Mouse (Mus musculus) heart, adult 2 months (tissue): ENCODE data around the gene Csdc2. TPM values are rescaled to one million over a fixed set of nuclear protein-coding genes. Genes with fewer than 3 reads are reported as not detected.

Experiments used
- DNase-seq, 2 experiments: peaks; one replicate each; pipeline ENCODE4 v3.0.0; 2021
- H3K27ac ChIP-seq: fragments of 200-600 bp; 2 replicates; pipeline ENCODE4 v1.8.1; 2022
- H3K27me3 ChIP-seq: fragments of 200-500 bp; 2 replicates; pipeline ENCODE4 v1.6.1; 2012; ENCODE audit warnings: mild to moderate bottlenecking, low read length, inconsistent platforms, mixed read lengths; ENCODE audit not compliant: control insufficient read depth, insufficient read depth
- H3K36me3 ChIP-seq: fragments of 200-500 bp; 2 replicates; pipeline ENCODE4 v1.6.1; 2012; ENCODE audit warnings: low read length, inconsistent platforms; ENCODE audit not compliant: control insufficient read depth, insufficient read depth
- H3K4me1 ChIP-seq: fragments of 200-500 bp; 2 replicates; pipeline ENCODE4 v1.6.1; 2011; ENCODE audit warnings: low read length; ENCODE audit not compliant: control insufficient read depth, insufficient read depth
- H3K4me3 ChIP-seq: fragments of 200-600 bp; 2 replicates; pipeline ENCODE4 v1.8.1; 2022
- H3K79me2 ChIP-seq: fragments of 200-500 bp; replicated peaks from 2 replicates; pipeline ENCODE4 v1.6.1; 2012; ENCODE audit warnings: mild to moderate bottlenecking, inconsistent platforms, low read length, moderate library complexity, mixed read lengths; ENCODE audit not compliant: control insufficient read depth, insufficient read depth
- H3K9ac ChIP-seq: fragments of 200-500 bp; 2 replicates; pipeline ENCODE4 v1.6.1; 2012; ENCODE audit warnings: low read depth, mild to moderate bottlenecking, control low read depth, inconsistent platforms, low read length, mixed read lengths
- CTCF ChIP-seq: fragments of 200-600 bp; IDR thresholded peaks from 2 replicates; pipeline ENCODE4 v1.8.1; 2022; ENCODE audit warnings: antibody characterized with exemption, mild to moderate bottlenecking, moderate library complexity
- EP300 ChIP-seq: fragments of 200-500 bp; IDR thresholded peaks from 2 replicates; pipeline ENCODE4 v1.6.1; 2011; ENCODE audit warnings: low read depth, low read length, control low read depth; ENCODE audit not compliant: insufficient read depth
- POLR2A ChIP-seq: fragments of 200-500 bp; IDR thresholded peaks from 2 replicates; pipeline ENCODE4 v1.6.1; 2011; ENCODE audit warnings: mild to moderate bottlenecking, low read depth, low read length, control low read depth; ENCODE audit not compliant: insufficient read depth
- WGBS: fragments of 180-500 bp; shearing (Covaris S2); methylation state at CpG from one replicate; pipeline ENCODE4 v1.1.7; 2018; 5-methylcytosine and 5-hydroxymethylcytosine counted together
- intact Hi-C: fragments of 180-260 bp; cut with DNase I; formaldehyde crosslinking; loops from one replicate; pipeline ENCODE4 v1.15.1; 2025
- polyA plus RNA-seq: library from polyadenylated mRNA; depleted of rRNA; stranded (reverse); fragments of >200 nt; gene quantifications from 2 replicates; pipeline ENCODE4 v1.2.3, GENCODE M21; 2012
- total RNA-seq, 2 experiments: library from RNA; stranded (reverse); gene quantifications; 2 replicates each; pipeline ENCODE4 v1.2.3; 2021

Csdc2 gene
- total and polyA plus RNA-seq, 3 experiments = 66.1 to 92.7 (median 85.7) TPM

DNA sequence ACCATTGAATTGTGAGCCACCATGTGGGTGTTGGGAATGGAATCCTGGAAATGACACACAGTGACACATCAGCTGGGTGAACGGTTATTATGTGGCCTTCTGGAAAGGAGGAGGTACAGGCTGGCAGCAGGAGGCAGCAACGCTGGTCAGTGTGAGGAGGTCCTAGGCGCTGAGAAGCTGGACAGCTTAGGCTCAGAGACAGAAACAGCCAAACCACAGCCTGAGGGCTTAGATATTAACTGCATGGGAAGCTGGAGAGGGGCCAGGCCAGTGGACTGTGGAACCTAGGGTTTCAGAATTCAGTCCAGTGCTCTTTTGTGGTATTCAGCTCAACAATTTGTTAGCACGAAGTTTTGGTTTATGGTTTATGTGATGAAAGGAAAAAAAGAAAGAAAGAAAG is 8.8 kb upstream of the Csdc2 start:
- Histone ChIP-seq H3K27me3 (no peaks in the 10 kb centered on the region), H3K27ac (no peak overlapping the region), H3K4me1 (peaks cover 6% of the 10 kb centered on the region), H3K36me3 (no peaks in the 10 kb centered on the region), H3K9ac (no peak overlapping the region), H3K4me3 (no peak overlapping the region), H3K79me2 (no peaks in the 10 kb centered on the region)
- intact Hi-C loops = loop anchor here (10.0 kb wide), 1 partner anchor 197 kb away; the partner anchor contains the start of gene Ccdc134
- WGBS = 45% methylated on average over 4 of the region's 4 CpGs
- no peak for TF ChIP-seq CTCF
- DNase-seq = no peak

DNA sequence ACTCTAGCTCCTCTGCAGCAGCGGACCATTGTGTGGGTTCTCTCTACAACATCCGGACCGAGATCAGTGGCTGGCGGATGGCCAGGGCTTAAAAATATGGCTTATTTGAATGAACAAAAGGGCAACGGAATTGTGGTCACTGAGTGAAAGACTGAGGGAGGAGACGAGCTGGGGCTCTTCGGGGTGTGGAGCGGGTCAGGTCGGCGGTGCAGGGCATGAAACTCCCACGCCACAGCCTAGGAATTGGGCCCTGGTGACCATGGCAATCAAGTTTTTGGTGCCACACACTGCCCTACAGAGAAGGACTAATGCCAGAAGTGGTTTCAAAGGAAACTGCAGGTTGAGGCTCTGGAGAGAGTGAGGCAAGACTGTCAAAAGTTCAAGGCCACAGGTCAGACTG is 8.3 kb upstream of the Csdc2 start:
- Histone ChIP-seq H3K79me2 (no peaks in the 10 kb centered on the region), H3K27ac (no peak overlapping the region), H3K36me3 (no peaks in the 10 kb centered on the region), H3K4me1 (peaks cover 6% of the 10 kb centered on the region), H3K4me3 (no peak overlapping the region), H3K9ac (no peak overlapping the region), H3K27me3 (no peaks in the 10 kb centered on the region)
- WGBS = 26% methylated on average over 11 of the region's 11 CpGs
- TF ChIP-seq CTCF (no peak), EP300 (no peak), POLR2A (no peak)
- DNase-seq = peak in 1 of 2 experiments; percentile 52
- intact Hi-C loops = loop anchor here (10.0 kb wide), 1 partner anchor 197 kb away; the partner anchor contains the start of gene Ccdc134

DNA sequence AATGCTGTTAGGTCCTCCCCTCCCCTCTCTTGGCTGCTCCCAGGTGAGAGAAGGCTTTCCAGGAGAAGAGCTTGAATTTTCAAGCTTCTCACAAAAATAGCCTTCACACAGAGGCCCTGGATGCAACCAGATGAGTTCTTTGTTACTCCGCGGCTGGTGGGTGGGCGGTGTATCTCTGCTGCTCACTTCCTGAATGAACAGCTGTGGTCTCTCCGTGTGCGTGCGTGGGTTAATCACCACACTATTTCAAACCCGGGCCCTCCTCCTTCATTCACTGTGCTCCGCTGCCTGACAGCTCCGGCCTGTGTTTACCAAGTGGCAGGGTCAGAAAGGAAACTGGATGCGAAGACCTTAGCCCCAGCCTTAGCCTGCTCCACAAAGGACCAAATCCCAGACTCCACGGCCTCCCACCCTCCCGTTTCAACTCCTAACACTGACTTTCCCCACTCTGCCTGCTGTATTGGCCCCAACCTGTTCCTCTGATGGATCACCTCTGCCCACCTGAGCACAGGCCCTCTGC is 3.5 kb upstream of the Csdc2 start:
- Histone ChIP-seq H3K36me3 (no peaks in the 10 kb centered on the region), H3K9ac (no peak overlapping the region), H3K4me1 (peaks cover 2% of the 10 kb centered on the region; the same call in 1 of the 2 replicates), H3K27me3 (no peaks in the 10 kb centered on the region), H3K79me2 (no peaks in the 10 kb centered on the region), H3K27ac (no peak overlapping the region), H3K4me3 (no peak overlapping the region)
- intact Hi-C loops = no loop called here
- no peak for TF ChIP-seq POLR2A
- no peak for DNase-seq
- 37% methylated on average over 12 of the region's 12 CpGs for WGBS

DNA sequence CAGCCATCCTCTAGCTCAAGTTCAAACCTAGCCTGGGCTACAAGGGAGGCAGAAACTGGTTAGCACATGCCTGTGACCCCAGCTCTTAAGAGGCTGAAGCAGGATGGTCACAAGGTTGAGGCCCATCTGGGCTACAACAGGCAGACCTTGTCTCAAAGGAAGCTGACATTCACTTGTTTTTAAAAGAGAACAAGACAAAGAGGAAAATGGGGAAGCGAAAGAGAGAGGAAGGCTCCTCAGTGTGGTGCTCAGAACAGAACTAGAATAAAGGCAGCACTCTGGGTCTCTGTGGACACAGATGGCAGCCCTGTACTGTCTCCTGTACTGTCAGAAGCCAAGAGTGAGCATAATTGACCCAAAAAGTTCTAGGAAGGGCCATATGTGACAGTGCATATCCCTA is 2.6 kb upstream of the Csdc2 start:
- no peak overlapping the region for H3K4me3 ChIP-seq
- intact Hi-C loops = no loop called here

DNA sequence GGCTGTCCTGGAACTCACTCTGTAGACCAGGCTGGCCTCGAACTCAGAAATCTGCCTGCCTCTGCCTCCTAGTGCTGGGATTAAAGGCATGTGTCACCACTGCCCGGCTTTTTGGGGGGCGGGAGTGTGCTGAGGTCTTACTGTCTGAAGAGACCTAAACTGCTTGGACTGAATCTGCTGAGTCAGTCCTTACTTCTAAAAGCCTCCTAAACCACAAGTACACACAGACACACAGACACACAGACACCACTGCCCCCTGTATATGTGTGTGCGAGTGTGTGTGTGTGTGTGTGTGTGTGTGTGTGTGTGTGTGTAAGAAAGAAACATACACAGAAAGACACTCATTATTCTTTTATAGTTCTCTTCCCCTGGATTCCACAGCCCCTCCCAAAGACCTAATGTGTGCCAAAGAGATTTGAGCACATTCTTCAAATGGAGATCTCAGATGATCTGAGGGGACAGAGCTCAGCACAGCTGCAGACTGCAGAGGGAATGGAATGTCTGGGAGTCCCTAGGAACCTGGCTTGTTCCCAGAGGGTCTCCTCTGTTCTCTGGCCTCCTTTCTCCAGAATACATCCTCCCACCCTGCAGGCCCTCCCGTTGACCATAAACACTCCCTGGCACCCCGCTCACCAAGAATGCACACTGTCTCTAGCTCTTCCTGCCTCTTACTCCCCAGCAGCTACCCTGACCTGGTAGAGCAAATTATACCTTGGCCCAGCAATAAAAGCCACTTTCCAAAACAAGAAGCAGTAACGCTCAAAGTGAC is 506 bp upstream of the Csdc2 start:
- Histone ChIP-seq H3K27me3 (no peaks in the 10 kb centered on the region), H3K4me1 (peaks cover 6% of the 10 kb centered on the region), H3K9ac (peak overlapping the region; percentile 25), H3K79me2 (no peaks in the 10 kb centered on the region), H3K4me3 (peak overlapping the region; percentile 50; the same call in 1 of the 2 replicates), H3K36me3 (no peaks in the 10 kb centered on the region), H3K27ac (peak overlapping the region; percentile 88)
- WGBS = 56% methylated on average over 7 of the region's 7 CpGs
- no peak for DNase-seq
- TF ChIP-seq POLR2A = no peak
- TF ChIP-seq CTCF = no peak
- no peak for TF ChIP-seq EP300
- intact Hi-C loops = no loop called here

More for the DNA sequence above, 2.6 kb upstream of the Csdc2 start:
- no peak for DNase-seq
- no peaks in the 10 kb centered on the region for H3K27me3 ChIP-seq
- H3K36me3 ChIP-seq = no peaks in the 10 kb centered on the region
- H3K27ac ChIP-seq = no peak overlapping the region
- peaks cover 3% of the 10 kb centered on the region for H3K4me1 ChIP-seq
- no peak overlapping the region for H3K9ac ChIP-seq
- 81% methylated on average over 1 of the region's 1 CpGs for WGBS
- TF ChIP-seq CTCF (no peak), EP300 (no peak), POLR2A (no peak)
- no peaks in the 10 kb centered on the region for H3K79me2 ChIP-seq
